Mouse (Mus musculus) embryonic facial prominence, embryonic 13.5 days (tissue): ENCODE results near the gene Zbtb16. TPM values are rescaled to one million over a fixed set of nuclear protein-coding genes. Genes with fewer than 3 reads are reported as not detected.

Experiments used
- ATAC-seq: fragments of 200-750 bp; cut with Nextera tagmentation; 2 replicates; pipeline ENCODE4 v1.8.0; 2017; ENCODE audit warnings: low read depth; ENCODE audit not compliant: insufficient number of reproducible peaks, insufficient read depth, low FRiP score, low TSS enrichment
- H3K27ac ChIP-seq: fragments of 300-500 bp; sonication (generic); 2 replicates; pipeline ENCODE4 v1.5.1; 2015; ENCODE audit warnings: moderate library complexity, mild to moderate bottlenecking, inconsistent platforms
- H3K27me3 ChIP-seq: fragments of 300-500 bp; sonication (generic); 2 replicates; pipeline ENCODE4 v1.6.1; 2015; ENCODE audit warnings: mild to moderate bottlenecking, inconsistent platforms
- H3K36me3 ChIP-seq: fragments of 300-500 bp; sonication (generic); 2 replicates; pipeline ENCODE4 v1.6.1; 2015; ENCODE audit warnings: mild to moderate bottlenecking, inconsistent platforms
- H3K4me1 ChIP-seq: fragments of 300-500 bp; sonication (generic); 2 replicates; pipeline ENCODE4 v1.6.1; 2015; ENCODE audit warnings: inconsistent platforms
- H3K4me2 ChIP-seq: fragments of 300-500 bp; sonication (generic); 2 replicates; pipeline ENCODE4 v1.6.1; 2015; ENCODE audit warnings: moderate library complexity, mild to moderate bottlenecking, inconsistent platforms
- H3K4me3 ChIP-seq: fragments of 300-500 bp; sonication (generic); 2 replicates; pipeline ENCODE4 v1.5.1; 2015; ENCODE audit warnings: mild to moderate bottlenecking, inconsistent platforms
- H3K9ac ChIP-seq: fragments of 300-500 bp; sonication (generic); 2 replicates; pipeline ENCODE4 v1.6.1; 2015; ENCODE audit warnings: mild to moderate bottlenecking, inconsistent platforms
- H3K9me3 ChIP-seq: fragments of 300-500 bp; sonication (generic); 2 replicates; pipeline ENCODE4 v1.6.1; 2016; ENCODE audit warnings: inconsistent platforms
- WGBS: fragments of 180-500 bp; shearing (Covaris S2); methylation state at CpG from one replicate; pipeline ENCODE4 v1.1.7; 2015; ENCODE audit warnings: mixed read lengths; 5-methylcytosine and 5-hydroxymethylcytosine counted together
- polyA plus RNA-seq: library from polyadenylated mRNA; unstranded; fragments of >200 nt; fragmentation: Nextera tagmentation; extraction: Ambion mirVana; gene quantifications from 2 replicates; pipeline ENCODE4 v1.2.1, GENCODE M21; 2015

The Zbtb16 gene
- polyA plus RNA-seq, 1 experiment from 2014 or later: 2.2 TPM

DNA sequence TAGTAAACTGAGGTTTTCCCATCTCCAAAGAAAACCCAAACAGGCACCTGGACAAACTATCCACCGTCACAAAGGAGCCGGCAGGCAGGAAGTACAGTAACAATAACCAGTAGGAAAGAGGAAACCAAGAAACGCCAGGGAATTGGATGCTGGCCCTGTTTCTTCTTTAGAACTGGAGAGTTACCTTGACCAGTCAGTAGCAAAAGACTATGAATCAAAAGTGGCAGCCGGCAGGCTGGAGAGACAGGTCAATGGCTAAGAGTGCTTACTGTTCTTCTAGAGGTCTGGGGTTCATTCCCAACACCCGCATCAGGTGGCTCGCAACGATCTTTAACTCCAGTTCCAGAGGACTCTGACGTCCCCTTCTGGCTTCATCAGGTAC is 74.9 kb downstream of the Zbtb16 start:
- WGBS: 69% methylated on average over 8 of the region's 8 CpGs
- H3K27ac ChIP-seq: peak overlapping the region; percentile 68

GRCm38 (mm10) chr9:48760449-48761174 is 75.4 kb downstream of the Zbtb16 start:
- Histone ChIP-seq H3K27ac (peak overlapping the region; percentile 68), H3K27me3 (no peaks in the 10 kb centered on the region; the same call in 1 of the 2 replicates), H3K4me3 (no peak overlapping the region), H3K9ac (no peak overlapping the region), H3K9me3 (no peaks in the 10 kb centered on the region), H3K36me3 (no peaks in the 10 kb centered on the region), H3K4me1 (peaks cover 40% of the 10 kb centered on the region), H3K4me2 (peak overlapping the region; percentile 3; the same call in 1 of the 2 replicates)
- WGBS: 33% methylated on average over 13 of the region's 13 CpGs
- peak; percentile 77 for ATAC-seq

More for the DNA sequence above, 74.9 kb downstream of the Zbtb16 start:
- 0 out of 2 replicates have a peak overlapping the region, but pooled peaks have one; percentile 3 for H3K4me2 ChIP-seq
- no peak overlapping the region for H3K4me3 ChIP-seq
- no peaks in the 10 kb centered on the region; the same call in 1 of the 2 replicates for H3K27me3 ChIP-seq
- H3K4me1 ChIP-seq: peaks cover 35% of the 10 kb centered on the region
- H3K36me3 ChIP-seq: no peaks in the 10 kb centered on the region
- no peak overlapping the region for H3K9ac ChIP-seq
- H3K9me3 ChIP-seq: no peaks in the 10 kb centered on the region
- no peak for ATAC-seq

- Histone ChIP-seq H3K4me3 (no peak overlapping the region), H3K36me3 (no peaks in the 10 kb centered on the region), H3K9ac (no peak overlapping the region), H3K4me2 (no peak overlapping the region), H3K9me3 (no peaks in the 10 kb centered on the region), H3K27ac (no peak overlapping the region), H3K27me3 (no peaks in the 10 kb centered on the region; the same call in 1 of the 2 replicates), H3K4me1 (peaks cover 38% of the 10 kb centered on the region)
- ATAC-seq: no peak
- 88% methylated on average over 4 of the region's 4 CpGs for WGBS
Observed at GRCm38 (mm10) chr9:48759098-48759497, 76.9 kb downstream of the Zbtb16 start.

DNA sequence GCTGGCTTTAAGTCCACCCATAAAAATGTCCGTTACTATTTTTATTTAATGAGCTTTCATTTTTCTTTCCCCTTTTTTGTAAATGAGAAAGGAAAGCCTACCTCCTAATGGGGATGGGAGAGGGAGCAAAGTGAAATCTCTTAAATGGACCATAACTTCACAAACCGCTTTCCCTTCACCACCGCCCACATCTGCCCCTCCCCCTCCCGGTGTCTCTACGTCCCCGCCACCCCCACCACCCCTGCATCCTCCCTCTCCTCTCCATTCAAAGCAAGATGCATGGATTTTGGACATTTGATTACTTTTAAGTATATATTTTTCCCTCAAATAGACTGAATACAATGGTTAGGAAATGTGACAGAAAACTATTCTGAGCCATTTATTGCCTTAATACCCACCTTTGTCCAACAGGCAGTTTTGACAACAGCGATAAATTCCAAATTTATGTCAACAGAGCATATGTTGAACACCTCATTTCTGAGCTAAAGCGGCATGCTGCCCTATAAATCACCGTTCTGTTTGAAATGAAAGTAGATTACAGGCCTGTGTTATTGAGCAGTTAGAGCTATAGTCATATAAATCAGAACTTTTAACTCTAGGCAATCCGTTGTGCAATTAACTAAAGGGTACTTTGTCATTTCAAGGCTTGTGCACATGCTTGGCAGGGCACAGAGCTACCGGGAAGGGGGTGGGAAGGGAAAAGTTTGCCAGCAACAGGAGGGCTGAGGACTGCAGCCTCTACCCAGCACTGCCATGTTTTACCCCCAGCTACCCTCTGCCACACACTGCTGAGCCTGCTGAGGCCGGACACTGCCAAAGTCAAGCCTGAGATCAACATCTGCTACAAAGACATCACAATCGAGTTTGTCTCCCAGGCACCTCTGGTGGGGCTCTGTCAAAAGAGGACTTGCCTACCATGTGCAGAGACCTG is 78.1 kb downstream of the Zbtb16 start:
- H3K36me3 ChIP-seq: no peaks in the 10 kb centered on the region
- no peak overlapping the region for H3K4me2 ChIP-seq
- no peak overlapping the region for H3K4me3 ChIP-seq
- no peak overlapping the region for H3K27ac ChIP-seq
- H3K9ac ChIP-seq: no peak overlapping the region
- WGBS: 69% methylated on average over 13 of the region's 13 CpGs
- H3K9me3 ChIP-seq: no peaks in the 10 kb centered on the region
- ATAC-seq: no peak
- H3K4me1 ChIP-seq: peaks cover 38% of the 10 kb centered on the region
- no peaks in the 10 kb centered on the region; the same call in 1 of the 2 replicates for H3K27me3 ChIP-seq

GRCm38 (mm10) chr9:48756261-48756812 is 79.7 kb downstream of the Zbtb16 start:
- H3K9me3 ChIP-seq: no peaks in the 10 kb centered on the region
- 41% methylated on average over 10 of the region's 10 CpGs for WGBS
- H3K4me2 ChIP-seq: no peak overlapping the region
- H3K36me3 ChIP-seq: no peaks in the 10 kb centered on the region
- ATAC-seq: no peak
- no peaks in the 10 kb centered on the region; the same call in 1 of the 2 replicates for H3K27me3 ChIP-seq
- no peak overlapping the region for H3K27ac ChIP-seq
- H3K4me1 ChIP-seq: peaks cover 32% of the 10 kb centered on the region
- H3K9ac ChIP-seq: no peak overlapping the region
- no peak overlapping the region for H3K4me3 ChIP-seq

GRCm38 (mm10) chr9:48755438-48756070 is 80.5 kb downstream of the Zbtb16 start:
- Histone ChIP-seq H3K4me1 (peaks cover 25% of the 10 kb centered on the region), H3K4me3 (no peak overlapping the region), H3K27me3 (no peaks in the 10 kb centered on the region; the same call in 1 of the 2 replicates), H3K36me3 (no peaks in the 10 kb centered on the region), H3K27ac (no peak overlapping the region), H3K9me3 (no peaks in the 10 kb centered on the region), H3K9ac (no peak overlapping the region), H3K4me2 (no peak overlapping the region)
- no peak for ATAC-seq
- 28% methylated on average over 9 of the region's 9 CpGs for WGBS

- Histone ChIP-seq H3K4me3 (no peak overlapping the region), H3K9ac (no peak overlapping the region), H3K9me3 (no peaks in the 10 kb centered on the region), H3K4me2 (no peak overlapping the region), H3K4me1 (peaks cover 16% of the 10 kb centered on the region), H3K36me3 (no peaks in the 10 kb centered on the region), H3K27ac (no peak overlapping the region), H3K27me3 (no peaks in the 10 kb centered on the region; the same call in 1 of the 2 replicates)
- no peak for ATAC-seq
- WGBS: 90% methylated on average over 6 of the region's 6 CpGs
Observed at GRCm38 (mm10) chr9:48754418-48754817, 81.6 kb downstream of the Zbtb16 start.

GRCm38 (mm10) chr9:48753881-48754280 is 82.1 kb downstream of the Zbtb16 start:
- WGBS: 93% methylated on average over 6 of the region's 6 CpGs
- H3K9me3 ChIP-seq: no peaks in the 10 kb centered on the region
- H3K4me1 ChIP-seq: peaks cover 16% of the 10 kb centered on the region

GRCm38 (mm10) chr9:48751900-48752299 is 84.1 kb downstream of the Zbtb16 start:
- H3K4me1 ChIP-seq: peaks cover 16% of the 10 kb centered on the region
- ATAC-seq: no peak
- no peak overlapping the region for H3K4me2 ChIP-seq
- H3K9me3 ChIP-seq: no peaks in the 10 kb centered on the region
- no peak overlapping the region for H3K4me3 ChIP-seq
- no peak overlapping the region for H3K9ac ChIP-seq
- H3K36me3 ChIP-seq: no peaks in the 10 kb centered on the region
- 76% methylated on average over 3 of the region's 3 CpGs for WGBS
- no peak overlapping the region for H3K27ac ChIP-seq
- H3K27me3 ChIP-seq: no peaks in the 10 kb centered on the region

More at GRCm38 (mm10) chr9:48753881-48754280, 82.1 kb downstream of the Zbtb16 start:
- H3K4me2 ChIP-seq: no peak overlapping the region
- no peaks in the 10 kb centered on the region for H3K36me3 ChIP-seq
- no peak overlapping the region for H3K27ac ChIP-seq
- H3K9ac ChIP-seq: no peak overlapping the region
- no peak overlapping the region for H3K4me3 ChIP-seq
- H3K27me3 ChIP-seq: no peaks in the 10 kb centered on the region; the same call in 1 of the 2 replicates
- no peak for ATAC-seq

DNA sequence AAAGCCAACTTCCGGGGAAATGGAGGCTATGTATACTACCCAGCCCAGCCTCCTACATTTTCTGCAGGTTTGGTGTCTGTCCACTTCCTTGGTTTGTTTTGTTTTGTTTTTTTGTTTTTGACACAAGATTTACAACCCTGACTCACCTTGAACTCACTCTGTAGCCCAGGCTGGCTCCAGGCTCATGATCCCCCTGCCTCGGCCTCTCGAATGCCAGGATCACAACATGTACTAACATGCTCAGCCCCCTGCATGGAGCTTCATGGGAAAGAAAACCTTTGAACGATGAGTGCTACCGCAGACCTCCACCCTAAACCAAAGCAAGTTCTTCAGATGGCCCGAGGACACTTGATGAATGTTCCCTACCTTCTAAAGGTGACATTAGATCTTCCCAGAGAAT is 86.4 kb downstream of the Zbtb16 start:
- no peak overlapping the region for H3K27ac ChIP-seq
- no peak overlapping the region for H3K4me3 ChIP-seq
- no peaks in the 10 kb centered on the region for H3K36me3 ChIP-seq
- H3K9ac ChIP-seq: no peak overlapping the region
- WGBS: 88% methylated on average over 6 of the region's 6 CpGs
- H3K27me3 ChIP-seq: no peaks in the 10 kb centered on the region
- H3K4me1 ChIP-seq: peaks cover 11% of the 10 kb centered on the region
- no peaks in the 10 kb centered on the region for H3K9me3 ChIP-seq
- H3K4me2 ChIP-seq: no peak overlapping the region
- no peak for ATAC-seq

DNA sequence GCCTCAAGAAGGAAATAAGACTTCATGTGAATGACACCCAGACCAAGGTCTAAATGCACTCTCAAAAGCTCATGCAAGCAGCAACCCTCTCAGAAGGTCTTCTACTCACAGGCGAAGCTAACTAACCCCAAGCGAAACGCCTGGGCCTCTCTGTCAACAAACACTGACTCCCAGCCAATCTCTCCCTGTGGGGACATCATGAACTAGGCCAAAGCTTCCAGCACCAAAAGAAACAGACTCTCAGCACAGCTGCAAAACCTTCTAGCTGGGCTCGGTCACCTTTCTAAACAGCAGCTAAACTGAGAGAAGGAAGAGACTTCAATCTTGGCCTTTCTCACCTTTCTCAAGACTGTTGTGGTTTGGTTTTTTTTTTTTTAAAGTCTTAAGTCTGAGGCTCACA is 86.9 kb downstream of the Zbtb16 start:
- Histone ChIP-seq H3K9ac (no peak overlapping the region), H3K27ac (no peak overlapping the region), H3K9me3 (no peaks in the 10 kb centered on the region), H3K4me2 (no peak overlapping the region), H3K27me3 (no peaks in the 10 kb centered on the region), H3K4me1 (peaks cover 15% of the 10 kb centered on the region), H3K4me3 (no peak overlapping the region), H3K36me3 (no peaks in the 10 kb centered on the region)
- WGBS: 77% methylated on average over 4 of the region's 4 CpGs
- no peak for ATAC-seq
